ENCODE assay signal across 15 mouse cellular contexts in genomic region chr1:96883788-96884187, GRCm38 (mm10). TPM values are rescaled to one million over a fixed set of nuclear protein-coding genes. Genes with fewer than 3 reads are reported as not detected.
"Had no signal": no experiment of that assay in that cellular context is flagged by ENCODE, and none has a peak within 500 bp of the region (broad histone marks: within the 10 kb centered on the region; RNA-seq: fewer than 3 reads in every experiment).

No protein-coding gene starts in this region.

- H3K4me1 ChIP-seq: kidney, embryonic 15.5 days; limb, embryonic 13.5 days; midbrain, embryonic 10.5 days; neural tube, embryonic 15.5 days had no signal

- H3K27ac ChIP-seq: kidney, embryonic 15.5 days; limb, embryonic 13.5 days; midbrain, embryonic 10.5 days; neural tube, embryonic 15.5 days had no signal

- DNase-seq: kidney, adult 2 months; kidney, postnatal 14 days; left cerebral cortex, postnatal 4 days; lung, adult 2 months; lung, postnatal 14 days; midbrain, embryonic 14.5 days; thymus, adult 2 months; thymus, postnatal 25 days had no signal

- H3K36me3 ChIP-seq: kidney, embryonic 15.5 days; limb, embryonic 13.5 days; midbrain, embryonic 10.5 days; neural tube, embryonic 15.5 days had no signal

- H3K9me3 ChIP-seq: kidney, embryonic 15.5 days; limb, embryonic 13.5 days; midbrain, embryonic 10.5 days; neural tube, embryonic 15.5 days had no signal

- ATAC-seq: intestine, embryonic 16.5 days had no signal

- H3K4me3 ChIP-seq: kidney, embryonic 15.5 days; limb, embryonic 13.5 days; midbrain, embryonic 10.5 days; myocyte; neural tube, embryonic 15.5 days had no signal

- H3K9ac ChIP-seq: kidney, embryonic 15.5 days; limb, embryonic 13.5 days; neural tube, embryonic 15.5 days had no signal

- H3K27me3 ChIP-seq: kidney, embryonic 15.5 days; limb, embryonic 13.5 days; neural tube, embryonic 15.5 days had no signal

- H3K4me2 ChIP-seq: kidney, embryonic 15.5 days; limb, embryonic 13.5 days; neural tube, embryonic 15.5 days had no signal

RNA-seq across cellular contexts. Expression of gene Slco4c1, which starts 11.8 kb away (rescaled TPM):
- polyA plus RNA-seq: limb, embryonic 13.5 days; midbrain, embryonic 10.5 days; myocyte; neural tube, embryonic 11.5 days had no signal
